Mouse (Mus musculus): Measurements from ENCODE around the gene Glis2. TPM values are rescaled to one million over a fixed set of nuclear protein-coding genes. Genes with fewer than 3 reads are reported as not detected.

Glis2 gene
- total and polyA plus RNA-seq, 3 experiments = 0.59 to 3.3 (median 2.5) TPM

DNA sequence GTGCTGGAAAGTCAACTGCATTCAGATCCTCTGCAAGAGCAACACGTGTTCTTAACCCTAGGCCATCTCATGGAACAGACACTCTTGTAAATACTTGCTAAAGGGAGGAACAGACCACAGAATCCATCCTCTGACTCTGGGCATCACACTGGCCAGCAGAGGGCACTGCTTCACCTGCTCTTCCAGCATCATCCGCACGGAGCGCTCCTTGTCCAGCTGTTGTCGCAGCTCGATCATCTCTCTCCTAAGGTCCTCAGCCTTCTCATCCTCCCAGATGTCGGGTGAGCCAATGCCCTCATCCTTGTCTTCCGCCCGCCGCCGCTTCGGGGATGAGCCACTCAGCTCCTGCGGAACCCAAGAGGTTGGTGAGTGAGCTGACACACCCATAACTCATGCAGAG, 43.5 kb upstream of the Glis2 start:
- Histone ChIP-seq H3K27ac (ENCODE audit: insufficient read depth, low read depth) (no peak overlapping the region), H3K27me3 (replicated peaks) (no peaks in the 10 kb centered on the region), H3K9me3 (replicated peaks; ENCODE audit: low read length) (peaks cover 2% of the 10 kb centered on the region), H3K4me2 (ENCODE audit: insufficient read depth, low read depth, poor library complexity, severe bottlenecking) (no peak overlapping the region), H3K4me3 (replicated peaks in 1 of 3; ENCODE audit: low read depth in 2 of 3, low read length in 2 of 3, poor library complexity in 1 of 3) (no peak overlapping the region), H3K36me3 (replicated peaks in 1 of 2; ENCODE audit: control insufficient read depth in 1 of 2, insufficient read depth in 1 of 2, low read length in 1 of 2) (peaks cover 35 to 70% of the 10 kb centered on the region in 2 experiments), H3K4me1 (ENCODE audit: control insufficient read depth in 1 of 2, insufficient read depth in 2 of 2) (peaks cover 22 to 72% of the 10 kb centered on the region in 2 experiments), H3K9ac (ENCODE audit: insufficient read depth, low read depth) (no peak overlapping the region), H3K79me2 (replicated peaks; ENCODE audit: control insufficient read depth, extremely low read depth, insufficient read depth, poor library complexity, severe bottlenecking) (peaks cover 8% of the 10 kb centered on the region)
- dilution Hi-C loops (cut with MboI; ENCODE audit: extremely low pct_ligation_motif_present, extremely low pct_unique_long_range_greater_than_20kb, low sequenced_read_pairs) = no loop called here
- TF ChIP-seq GABPA (IDR thresholded peaks at IDR 0.05; ENCODE audit: insufficient replicate concordance, low read depth, low read length) (no peak), MAX (IDR thresholded peaks at IDR 0.05; ENCODE audit: low read length) (peak; percentile 55; the same call in 1 of the 2 replicates), JUND (conservative IDR thresholded peaks at IDR 0.05; ENCODE audit: low read depth, low read length) (no peak), RCOR1 (conservative IDR thresholded peaks at IDR 0.05; ENCODE audit: low read depth, low read length) (no peak), TCF12 (IDR thresholded peaks at IDR 0.05; ENCODE audit: low read depth, low read length) (no peak), ZNF384 (IDR thresholded peaks at IDR 0.05; ENCODE audit: low read depth, low read length) (no peak), USF1 (IDR thresholded peaks at IDR 0.05; ENCODE audit: low read depth, low read length) (no peak), CTCF (conservative IDR thresholded peaks at IDR 0.05 in 1 of 2, IDR thresholded peaks at IDR 0.05 in 1 of 2; ENCODE audit: low read depth in 2 of 2, low read length in 2 of 2) (peak; percentile 95 to 97), EP300 (IDR thresholded peaks at IDR 0.05; ENCODE audit: low read length) (no peak), POLR2AphosphoS2 (IDR thresholded peaks at IDR 0.05; ENCODE audit: low read depth, low read length) (no peak), SIN3A (IDR thresholded peaks at IDR 0.05; ENCODE audit: low read length) (no peak), ELF1 (IDR thresholded peaks at IDR 0.05; ENCODE audit: low read depth, low read length) (no peak), CHD2 (IDR thresholded peaks at IDR 0.05; ENCODE audit: low read length) (no peak), BHLHE40 (IDR thresholded peaks at IDR 0.05; ENCODE audit: low read depth, low read length) (no peak), UBTF (IDR thresholded peaks at IDR 0.05; ENCODE audit: low read depth, low read length) (no peak), MYC (IDR thresholded peaks at IDR 0.05; ENCODE audit: low read depth, low read length) (no peak), MAFK (IDR thresholded peaks at IDR 0.05; ENCODE audit: insufficient replicate concordance, low read length) (no peak), JUN (IDR thresholded peaks at IDR 0.05; ENCODE audit: insufficient read depth, low read depth, low read length) (no peak), CHD1 (IDR thresholded peaks at IDR 0.05; ENCODE audit: low read depth, low read length) (no peak), E2F4 (IDR thresholded peaks at IDR 0.05; ENCODE audit: insufficient replicate concordance, low read depth, low read length) (no peak), SMC3 (IDR thresholded peaks at IDR 0.05; ENCODE audit: low read depth, low read length) (peak; percentile 85), MEF2A (IDR thresholded peaks at IDR 0.05; ENCODE audit: borderline replicate concordance, low read depth, low read length) (no peak), USF2 (conservative IDR thresholded peaks at IDR 0.05; ENCODE audit: low read depth, low read length) (no peak), MAZ (IDR thresholded peaks at IDR 0.05; ENCODE audit: low read depth, low read length) (no peak), NELFE (IDR thresholded peaks at IDR 0.05; ENCODE audit: low read depth, low read length) (peak; percentile 31; the same call in 1 of the 2 replicates), ZMIZ1 (IDR thresholded peaks at IDR 0.05; ENCODE audit: low read depth, low read length) (no peak), HCFC1 (IDR thresholded peaks at IDR 0.05; ENCODE audit: low read depth, low read length) (no peak), ETS1 (conservative IDR thresholded peaks at IDR 0.05; ENCODE audit: low read depth, low read length) (no peak), PAX5 (IDR thresholded peaks at IDR 0.05; ENCODE audit: low read length) (no peak), NRF1 (IDR thresholded peaks at IDR 0.05; ENCODE audit: low read depth, low read length) (no peak), TBP (conservative IDR thresholded peaks at IDR 0.05; ENCODE audit: low read depth, low read length) (no peak), IRF4 (IDR thresholded peaks at IDR 0.05; ENCODE audit: low read depth, low read length) (0 out of 2 replicates have a peak, but pooled peaks have one; percentile 15), ZKSCAN1 (IDR thresholded peaks at IDR 0.05; ENCODE audit: borderline replicate concordance, low read depth, low read length) (no peak), MXI1 (IDR thresholded peaks at IDR 0.05; ENCODE audit: low read depth, low read length) (0 out of 2 replicates have a peak, but pooled peaks have one; percentile 4), RAD21 (IDR thresholded peaks at IDR 0.05; ENCODE audit: low read depth, low read length) (peak; percentile 76), ZC3H11A (IDR thresholded peaks at IDR 0.05; ENCODE audit: low read depth, low read length) (0 out of 2 replicates have a peak, but pooled peaks have one; percentile 1), KAT2A (IDR thresholded peaks at IDR 0.05; ENCODE audit: insufficient replicate concordance, low read length) (no peak), POLR2A (IDR thresholded peaks at IDR 0.05; ENCODE audit: low read depth, low read length) (no peak)
- peak; percentile 77 for DNase-seq (ENCODE audit: extremely low read depth)
- in situ Hi-C loops (cut with MboI; ENCODE audit: low pct_ligation_motif_present, low pct_unique_long_range_greater_than_20kb, low sequenced_read_pairs) = no loop called here

All from CH12.LX (cell line).